Comparison of ENCODE assay signal across 13 mouse cellular contexts in genomic region chr11:88128461-88128860, GRCm38 (mm10).
DNase-seq lines count a peak whose midpoint lies in the region.
"Had no signal": no experiment of that assay in that cellular context is flagged by ENCODE, and none has a peak within 500 bp of the region (broad histone marks: within the 10 kb centered on the region; RNA-seq: fewer than 3 reads in every experiment).

No protein-coding gene starts in this region.

- DNase-seq in kidney, adult 11 months = peak; percentile 70
- DNase-seq in kidney, postnatal 4 days = no peak
- DNase-seq in kidney, postnatal 14 days = peak; percentile 25
- DNase-seq in kidney, postnatal 10 days = no peak
- peak; percentile 40 for DNase-seq in R1 (ENCODE audit: low read depth, low spot score)
- DNase-seq in kidney, postnatal 36 days = peak; percentile 54 to 62
- DNase-seq: adrenal gland, adult 8-10 months; adrenal gland, postnatal 36 days; cerebellum, adult 2 months; cerebellum, postnatal 10 days; gastrocnemius, postnatal 10 days; heart, adult 2 months; heart, postnatal 14 days had no signal

Comparison
In these comparisons a context has a peak if more than half of its experiments do, and no peak if none do; other contexts are left out.
1. DNase-seq: peak in kidney, adult 11 months (single experiment), kidney, postnatal 14 days (single experiment), R1 (single experiment) and kidney, postnatal 36 days (2 of 2); none in kidney, postnatal 4 days (0 of 2) and kidney, postnatal 10 days (single experiment).